Mouse (Mus musculus) limb, embryonic 15.5 days (tissue): ENCODE measurements around the gene 4933427D14Rik. TPM values are rescaled to one million over a fixed set of nuclear protein-coding genes. Genes with fewer than 3 reads are reported as not detected.

Source experiments
- ATAC-seq: fragments of 200-750 bp; cut with Nextera tagmentation; 2 replicates; pipeline ENCODE4 v1.8.0; 2017; ENCODE audit warnings: low read depth, moderate TSS enrichment; ENCODE audit not compliant: insufficient number of reproducible peaks, low FRiP score, low TSS enrichment
- H3K27ac ChIP-seq: fragments of 300-500 bp; sonication (generic); 2 replicates; pipeline ENCODE4 v1.5.1; 2015; ENCODE audit warnings: moderate library complexity, mild to moderate bottlenecking, inconsistent platforms
- H3K27me3 ChIP-seq: fragments of 300-500 bp; sonication (generic); 2 replicates; pipeline ENCODE4 v1.6.1; 2015; ENCODE audit warnings: inconsistent platforms
- H3K36me3 ChIP-seq: fragments of 300-500 bp; sonication (generic); 2 replicates; pipeline ENCODE4 v1.6.1; 2015; ENCODE audit warnings: inconsistent platforms
- H3K4me1 ChIP-seq: fragments of 300-500 bp; sonication (generic); 2 replicates; pipeline ENCODE4 v1.6.1; 2015; ENCODE audit warnings: inconsistent platforms
- H3K4me2 ChIP-seq: fragments of 300-500 bp; sonication (generic); 2 replicates; pipeline ENCODE4 v1.6.1; 2015; ENCODE audit warnings: mild to moderate bottlenecking, inconsistent platforms
- H3K4me3 ChIP-seq: fragments of 300-500 bp; sonication (generic); 2 replicates; pipeline ENCODE4 v1.5.1; 2015; ENCODE audit warnings: mild to moderate bottlenecking, inconsistent platforms
- H3K9ac ChIP-seq: fragments of 300-500 bp; sonication (generic); 2 replicates; pipeline ENCODE4 v1.6.1; 2015; ENCODE audit warnings: inconsistent platforms
- H3K9me3 ChIP-seq: fragments of 300-500 bp; sonication (generic); 2 replicates; pipeline ENCODE4 v1.6.1; 2016; ENCODE audit warnings: inconsistent platforms
- WGBS: fragments of 180-500 bp; shearing (Covaris S2); methylation state at CpG from one replicate; pipeline ENCODE4 v1.1.7; 2015; 5-methylcytosine and 5-hydroxymethylcytosine counted together
- polyA plus RNA-seq: library from polyadenylated mRNA; unstranded; fragments of >200 nt; fragmentation: Nextera tagmentation; extraction: Ambion mirVana; gene quantifications from 2 replicates; pipeline ENCODE4 v1.2.1, GENCODE M21; 2015

Gene 4933427D14Rik
- polyA plus RNA-seq, 1 experiment from 2014 or later, result 14.7 TPM

DNA sequence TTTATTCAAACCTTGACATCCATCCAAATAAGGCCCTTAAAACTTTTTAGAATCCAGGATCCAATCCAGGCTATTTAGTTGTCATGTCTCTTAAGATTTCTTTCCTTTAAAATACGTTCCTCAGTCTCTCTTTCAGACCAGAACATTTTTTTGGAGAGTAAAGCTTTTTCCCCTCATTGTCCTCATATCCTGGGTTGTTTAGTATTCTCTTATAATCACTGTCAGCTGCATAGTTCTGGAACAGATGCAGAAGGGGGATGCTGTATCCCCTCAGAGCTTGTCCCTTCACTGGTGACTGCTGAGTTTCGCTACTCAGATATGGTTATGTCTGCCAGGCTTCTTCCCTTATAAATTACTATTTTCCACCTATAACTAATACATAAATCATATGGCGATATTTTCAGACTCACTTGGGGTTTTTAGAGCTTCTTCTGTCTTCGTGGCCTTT, 51.3 kb downstream of the 4933427D14Rik start:
- 76% methylated on average over 4 of the region's 4 CpGs for WGBS
- Histone ChIP-seq H3K36me3 (peaks cover 49% of the 10 kb centered on the region), H3K9me3 (no peaks in the 10 kb centered on the region), H3K9ac (no peak overlapping the region), H3K4me2 (no peak overlapping the region), H3K4me3 (no peak overlapping the region), H3K27me3 (no peaks in the 10 kb centered on the region), H3K4me1 (no peaks in the 10 kb centered on the region), H3K27ac (peak overlapping the region; percentile 22; the same call in 1 of the 2 replicates)
- ATAC-seq, result no peak

DNA sequence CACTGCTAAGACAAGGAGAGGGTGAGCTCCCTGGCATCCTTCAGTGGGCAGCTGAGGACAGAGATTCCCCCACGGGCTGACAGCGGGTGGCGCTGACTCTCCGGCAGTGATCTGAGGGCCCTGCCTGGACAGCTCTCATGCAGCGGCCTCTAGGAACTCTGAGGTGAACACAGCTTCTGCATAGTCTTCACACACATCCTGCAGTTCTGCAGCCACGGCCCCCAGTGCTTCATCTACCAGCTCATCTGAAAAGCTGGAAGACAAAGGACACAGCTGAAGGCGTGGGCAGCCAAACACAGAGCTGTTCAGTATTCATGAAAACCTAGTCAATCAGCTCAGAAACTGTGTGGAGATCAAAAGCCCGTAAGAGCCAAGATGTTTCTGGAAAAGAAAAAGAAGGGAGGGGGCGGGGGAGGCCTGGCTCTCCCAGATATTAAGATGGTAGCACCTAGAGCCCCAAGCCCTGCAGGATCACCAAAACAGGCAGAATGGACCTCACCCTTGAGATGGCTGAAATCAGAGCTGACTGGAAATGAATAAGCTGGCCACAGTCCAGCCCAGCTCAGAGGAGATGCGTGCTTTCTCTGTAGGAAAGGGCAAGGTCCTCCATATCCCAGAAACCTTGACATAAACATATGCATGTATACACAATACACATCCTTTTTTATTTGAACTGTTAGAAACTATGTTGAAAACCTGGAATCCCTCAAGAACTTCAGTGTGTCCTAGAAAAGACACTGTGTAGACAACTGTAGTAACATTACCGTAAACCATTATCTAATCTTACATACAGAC, 51.9 kb downstream of the 4933427D14Rik start:
- no peak overlapping the region for H3K4me3 ChIP-seq
- H3K9ac ChIP-seq, result no peak overlapping the region
- H3K4me1 ChIP-seq, result no peaks in the 10 kb centered on the region
- no peaks in the 10 kb centered on the region for H3K27me3 ChIP-seq
- no peak for ATAC-seq
- H3K4me2 ChIP-seq, result no peak overlapping the region
- peaks cover 49% of the 10 kb centered on the region for H3K36me3 ChIP-seq
- H3K27ac ChIP-seq, result 0 out of 2 replicates have a peak overlapping the region, but pooled peaks have one; percentile 22
- H3K9me3 ChIP-seq, result no peaks in the 10 kb centered on the region
- WGBS, result 81% methylated on average over 11 of the region's 11 CpGs

DNA sequence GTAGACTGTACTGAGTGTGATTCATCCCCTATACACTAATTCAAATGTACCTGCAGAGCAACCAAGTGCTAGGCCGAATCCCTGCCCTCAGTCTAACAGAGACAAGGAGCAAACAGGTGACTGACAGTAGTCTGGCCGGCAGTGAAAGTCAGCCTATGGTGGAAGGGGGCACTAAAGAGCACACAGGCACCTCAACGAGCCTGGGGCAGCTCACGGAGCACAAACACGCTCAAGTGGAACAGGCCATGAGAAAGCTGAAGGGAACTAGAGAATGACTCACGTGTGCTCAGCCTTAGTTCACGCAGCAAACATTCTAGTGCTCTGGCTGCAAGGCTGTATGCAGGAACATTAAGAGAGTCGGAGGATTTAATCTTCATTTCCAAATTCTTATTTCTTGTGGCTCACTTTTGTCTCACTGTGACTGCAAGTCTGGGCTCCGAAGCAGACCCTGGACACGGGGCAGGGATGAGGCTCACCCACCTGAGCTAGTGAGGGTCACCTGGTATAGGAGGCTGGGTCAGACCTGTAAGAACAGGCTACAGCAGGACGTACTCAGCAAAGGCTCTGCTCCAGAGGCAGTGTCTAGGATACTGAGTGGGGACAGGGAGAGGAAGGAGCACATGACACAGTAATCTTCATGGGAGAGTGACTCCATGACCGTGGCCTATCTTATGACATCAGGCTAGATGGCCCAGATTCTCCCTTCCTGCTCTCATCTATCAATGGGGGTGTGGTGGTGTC, 54.0 kb downstream of the 4933427D14Rik start:
- Histone ChIP-seq H3K4me2 (no peak overlapping the region), H3K27ac (no peak overlapping the region), H3K4me3 (no peak overlapping the region), H3K36me3 (peaks cover 34% of the 10 kb centered on the region), H3K27me3 (no peaks in the 10 kb centered on the region), H3K9me3 (no peaks in the 10 kb centered on the region), H3K4me1 (no peaks in the 10 kb centered on the region), H3K9ac (no peak overlapping the region)
- 82% methylated on average over 12 of the region's 12 CpGs for WGBS
- 0 out of 2 replicates have a peak, but pooled peaks have one; percentile 27 for ATAC-seq

DNA sequence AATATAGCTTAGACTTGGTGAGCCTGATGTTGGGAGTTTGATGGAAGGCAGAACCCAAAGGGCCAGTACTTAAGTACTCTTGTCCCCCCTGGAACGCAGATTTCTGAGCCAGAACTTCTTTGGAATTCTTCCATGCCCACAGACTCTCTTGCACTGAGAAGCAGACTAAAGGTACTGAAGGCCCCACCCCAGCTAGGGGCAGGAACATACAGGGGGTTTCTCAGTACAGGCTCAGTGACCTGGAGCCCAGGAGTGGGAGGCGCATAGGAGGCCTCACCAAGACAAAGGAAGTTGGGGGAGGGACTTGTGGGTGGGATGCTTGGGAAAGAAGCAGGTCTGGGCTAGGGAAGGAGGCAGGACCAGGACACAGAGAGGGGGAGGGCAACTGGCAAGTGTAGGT, 56.1 kb downstream of the 4933427D14Rik start:
- Histone ChIP-seq H3K9me3 (no peaks in the 10 kb centered on the region), H3K27me3 (no peaks in the 10 kb centered on the region), H3K4me2 (no peak overlapping the region), H3K27ac (no peak overlapping the region), H3K36me3 (peaks cover 19% of the 10 kb centered on the region), H3K4me1 (no peaks in the 10 kb centered on the region), H3K4me3 (no peak overlapping the region), H3K9ac (no peak overlapping the region)
- ATAC-seq, result no peak
- 67% methylated on average over 2 of the region's 2 CpGs for WGBS

DNA sequence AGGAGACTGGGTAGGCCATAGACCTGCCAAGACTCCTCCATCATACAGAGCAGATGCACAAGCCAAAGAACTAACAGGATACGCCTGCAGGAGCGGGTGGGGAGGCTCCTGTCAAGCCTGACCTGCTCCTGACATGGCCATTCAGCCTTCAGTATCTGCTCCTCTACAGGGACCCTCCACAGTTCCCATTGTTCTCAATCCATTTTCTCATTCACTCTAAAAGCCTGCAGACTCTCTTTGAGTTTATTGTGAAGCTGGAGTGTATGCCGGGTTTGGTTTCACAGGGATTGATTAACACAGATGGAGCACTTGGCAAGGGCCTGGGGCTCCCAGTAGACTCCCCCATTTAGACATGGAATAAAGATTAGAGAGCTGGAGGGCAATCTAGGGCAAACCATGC, 59.3 kb downstream of the 4933427D14Rik start:
- Histone ChIP-seq H3K27ac (no peak overlapping the region), H3K4me1 (peaks cover 4% of the 10 kb centered on the region), H3K27me3 (no peaks in the 10 kb centered on the region), H3K9me3 (no peaks in the 10 kb centered on the region), H3K36me3 (no peaks in the 10 kb centered on the region), H3K4me2 (no peak overlapping the region), H3K4me3 (no peak overlapping the region), H3K9ac (no peak overlapping the region)
- ATAC-seq, result no peak
- WGBS, result 62% methylated on average over 3 of the region's 3 CpGs

DNA sequence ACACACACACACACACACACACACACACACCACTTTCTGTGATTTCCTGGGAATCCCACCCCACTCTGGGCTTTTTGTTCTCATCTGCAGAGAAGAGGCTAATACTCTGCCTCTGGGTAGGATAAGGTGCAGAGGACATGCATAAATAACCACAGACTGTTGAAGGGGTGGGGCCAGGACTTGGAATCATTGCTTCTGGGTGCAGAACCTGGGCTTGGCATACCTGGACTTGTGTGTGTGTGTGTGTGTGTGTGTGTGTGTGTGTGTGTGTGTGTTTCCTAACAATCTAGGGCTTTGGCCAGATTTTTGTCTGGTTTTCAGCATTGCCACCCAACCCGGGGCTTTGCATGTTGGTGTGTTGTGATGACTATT, 61.4 kb downstream of the 4933427D14Rik start:
- Histone ChIP-seq H3K9ac (no peak overlapping the region), H3K4me3 (no peak overlapping the region), H3K36me3 (no peaks in the 10 kb centered on the region), H3K4me1 (peaks cover 9% of the 10 kb centered on the region), H3K9me3 (no peaks in the 10 kb centered on the region), H3K4me2 (no peak overlapping the region), H3K27me3 (0 out of 2 replicates have a peak, but pooled peaks cover 4% of the 10 kb centered on the region), H3K27ac (no peak overlapping the region)
- no peak for ATAC-seq
- 75% methylated on average over 1 of the region's 1 CpGs for WGBS

DNA sequence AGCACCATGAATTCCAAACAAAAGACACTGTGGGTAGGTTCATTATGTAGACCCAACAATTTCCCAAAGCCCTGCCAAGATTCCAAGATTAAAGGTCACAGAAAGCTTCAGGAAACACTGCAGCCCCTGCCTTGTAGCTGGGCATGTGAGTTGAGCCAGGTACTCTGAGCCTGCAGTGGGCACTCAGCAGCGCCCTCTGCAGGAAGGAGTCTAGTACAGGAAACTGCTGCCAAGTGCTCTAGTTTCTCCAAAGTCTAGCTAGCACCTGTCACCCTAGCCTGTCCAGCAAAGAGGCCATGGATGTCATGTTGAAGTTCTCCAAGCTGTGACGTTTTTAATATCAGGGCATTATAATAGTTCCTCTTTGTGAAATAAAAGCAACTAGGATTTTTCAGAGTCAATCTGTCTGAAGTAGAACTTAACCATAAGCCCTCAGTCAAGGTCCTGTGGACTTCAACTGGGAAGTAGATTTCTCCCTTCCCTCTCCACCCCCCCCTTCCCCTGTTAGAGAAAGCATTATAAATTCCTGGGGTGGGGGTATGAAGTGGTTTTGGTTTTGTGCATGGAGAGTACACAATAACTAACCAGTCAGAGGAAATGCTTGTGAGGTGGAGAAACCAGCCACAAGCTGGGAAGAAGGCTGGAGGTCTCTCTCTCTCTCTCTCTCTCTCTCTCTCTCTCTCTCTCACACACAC, 61.9 kb downstream of the 4933427D14Rik start:
- ATAC-seq, result no peak
- WGBS, result 21% methylated on average over 2 of the region's 2 CpGs
- H3K27me3 ChIP-seq, result 0 out of 2 replicates have a peak, but pooled peaks cover 4% of the 10 kb centered on the region
- H3K9ac ChIP-seq, result no peak overlapping the region
- H3K4me2 ChIP-seq, result no peak overlapping the region
- H3K27ac ChIP-seq, result no peak overlapping the region
- H3K36me3 ChIP-seq, result no peaks in the 10 kb centered on the region
- peaks cover 9% of the 10 kb centered on the region for H3K4me1 ChIP-seq
- no peak overlapping the region for H3K4me3 ChIP-seq
- no peaks in the 10 kb centered on the region for H3K9me3 ChIP-seq

DNA sequence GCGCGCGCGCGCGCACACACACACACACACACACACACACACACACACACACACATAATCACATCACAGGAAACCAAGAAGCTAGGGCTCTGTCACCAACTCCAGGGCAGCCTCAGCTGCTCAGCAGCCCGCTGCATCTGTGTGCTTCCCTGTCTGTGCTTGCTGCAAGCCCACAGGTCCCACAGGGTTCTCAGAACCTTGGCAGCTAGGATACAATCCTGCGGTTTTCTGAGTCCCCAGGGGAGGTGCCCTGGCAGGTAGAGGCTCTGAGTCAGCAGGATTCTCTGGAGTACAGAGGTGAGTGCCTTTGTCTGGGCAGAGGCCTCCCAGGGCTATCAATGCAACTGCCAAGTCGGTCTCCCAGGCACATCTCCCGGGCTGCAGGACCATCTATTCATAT, 64.4 kb downstream of the 4933427D14Rik start:
- Histone ChIP-seq H3K4me1 (peaks cover 9% of the 10 kb centered on the region), H3K4me3 (no peak overlapping the region), H3K27ac (peak overlapping the region; percentile 38; the same call in 1 of the 2 replicates), H3K36me3 (no peaks in the 10 kb centered on the region), H3K9me3 (no peaks in the 10 kb centered on the region), H3K27me3 (peaks cover 9% of the 10 kb centered on the region; the same call in 1 of the 2 replicates), H3K4me2 (no peak overlapping the region), H3K9ac (no peak overlapping the region)
- ATAC-seq, result no peak
- 47% methylated on average over 10 of the region's 10 CpGs for WGBS

DNA sequence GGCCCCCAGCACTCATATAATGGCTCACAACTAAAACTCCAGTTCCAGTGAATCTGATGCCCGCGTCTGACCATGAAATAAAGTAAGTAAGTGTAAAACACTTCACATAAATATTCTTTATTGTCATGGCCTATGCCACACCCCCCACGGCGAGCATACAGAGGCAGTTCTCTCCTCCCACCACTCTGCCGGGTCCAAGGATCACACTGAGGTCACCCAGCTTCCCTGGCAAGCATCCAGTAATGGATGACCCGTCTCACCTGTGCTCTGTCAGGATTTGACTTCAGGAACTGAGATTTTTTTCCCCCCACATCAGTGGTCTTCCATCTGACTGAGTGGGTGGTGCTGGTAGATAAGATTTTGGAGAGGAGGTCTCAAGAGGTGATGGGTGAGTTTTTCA, 67.1 kb downstream of the 4933427D14Rik start:
- H3K4me2 ChIP-seq, result no peak overlapping the region
- H3K27me3 ChIP-seq, result peaks cover 36% of the 10 kb centered on the region
- H3K9me3 ChIP-seq, result no peaks in the 10 kb centered on the region
- H3K9ac ChIP-seq, result no peak overlapping the region
- H3K4me1 ChIP-seq, result peaks cover 18% of the 10 kb centered on the region
- WGBS, result 39% methylated on average over 6 of the region's 6 CpGs
- H3K27ac ChIP-seq, result no peak overlapping the region
- no peak overlapping the region for H3K4me3 ChIP-seq
- ATAC-seq, result no peak
- H3K36me3 ChIP-seq, result no peaks in the 10 kb centered on the region

DNA sequence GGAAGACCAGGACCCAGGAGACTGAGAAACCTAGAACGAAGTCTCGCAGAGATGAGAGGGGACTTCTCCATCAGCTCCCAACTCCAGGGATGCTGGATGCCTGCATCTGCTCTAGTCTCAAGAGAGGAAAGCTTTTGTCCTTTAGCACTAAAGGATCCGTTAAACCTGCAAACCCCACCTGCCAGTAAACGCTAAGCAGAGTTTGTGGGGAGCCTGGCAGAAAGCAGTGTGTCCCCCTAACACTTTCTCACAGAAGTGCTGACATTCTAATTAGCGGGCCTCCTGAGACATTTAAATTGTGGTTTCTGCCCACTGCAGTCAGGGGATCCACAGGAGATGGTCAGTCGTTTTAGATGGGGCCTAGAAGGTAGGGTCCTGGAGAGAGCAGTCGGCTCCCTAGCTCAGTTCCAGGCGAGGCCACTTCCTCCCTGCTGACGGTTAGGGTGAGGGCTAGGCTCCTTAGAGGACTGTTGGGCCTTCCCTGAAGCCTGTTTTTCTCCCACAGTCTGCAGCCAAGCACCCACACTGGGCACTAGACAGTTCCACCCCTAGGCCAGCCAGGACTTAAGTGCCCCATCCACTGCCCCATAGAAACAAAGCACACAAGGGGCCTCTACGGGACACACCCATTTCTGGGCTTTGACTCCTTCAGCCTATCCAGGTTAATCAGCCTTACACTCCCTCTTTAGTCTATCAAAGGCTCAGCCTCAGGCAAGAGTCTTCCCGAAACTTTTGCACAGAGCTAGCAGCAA, 70.9 kb downstream of the 4933427D14Rik start:
- Histone ChIP-seq H3K9me3 (no peaks in the 10 kb centered on the region), H3K9ac (no peak overlapping the region), H3K27ac (no peak overlapping the region), H3K4me3 (peak overlapping the region; percentile 56), H3K36me3 (no peaks in the 10 kb centered on the region), H3K4me2 (peak overlapping the region; percentile 97), H3K27me3 (peaks cover 63% of the 10 kb centered on the region), H3K4me1 (peaks cover 29% of the 10 kb centered on the region)
- ATAC-seq, result no peak
- WGBS, result 37% methylated on average over 11 of the region's 11 CpGs

DNA sequence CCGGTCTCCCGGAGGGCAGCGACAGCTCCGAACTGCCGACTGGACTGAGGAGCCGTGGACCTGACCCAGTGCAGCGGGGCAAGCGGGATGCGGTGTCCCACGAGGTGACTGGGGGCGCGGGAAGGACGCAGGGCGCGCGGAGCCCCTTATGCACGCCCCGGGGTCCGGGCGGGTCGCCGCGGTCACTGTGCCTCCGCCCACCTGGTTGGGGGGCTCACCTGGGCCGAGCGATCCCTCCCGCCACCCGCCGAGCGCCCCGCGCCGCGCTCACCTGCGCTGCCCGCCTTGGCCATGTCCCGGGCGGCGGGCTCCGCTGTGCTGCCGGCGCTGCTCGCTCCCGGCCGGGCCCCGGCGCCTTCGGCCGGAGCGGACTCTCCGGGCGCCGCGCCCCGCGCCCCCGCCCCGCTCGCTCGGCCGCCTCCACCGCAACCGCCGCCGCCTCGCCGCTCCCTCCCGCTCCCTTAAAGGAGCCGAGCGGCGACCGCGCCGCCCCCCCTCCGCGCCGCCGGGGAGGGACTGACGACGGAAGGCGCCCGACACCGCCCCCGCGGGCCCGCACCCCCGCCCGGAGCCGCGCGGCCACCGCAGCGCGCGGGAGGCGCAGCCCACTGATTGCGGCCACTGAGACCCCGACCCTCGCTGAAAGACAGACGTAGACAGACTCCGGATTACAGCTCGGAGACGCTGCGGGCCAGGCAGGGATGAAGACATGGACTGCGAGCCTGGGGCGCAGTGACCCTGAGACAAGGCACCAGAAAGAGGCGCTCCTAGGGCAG, 71.7 kb downstream of the 4933427D14Rik start, which contains the start of gene Pitpnm3:
Pitpnm3 (minus strand) TSS at position 396 of the 776 bp plus-strand sequence.
- 1% methylated on average over 70 of the region's 107 CpGs for WGBS
- peaks cover 60% of the 10 kb centered on the region for H3K27me3 ChIP-seq
- no peaks in the 10 kb centered on the region for H3K9me3 ChIP-seq
- peak within 1 kb of the TSS; percentile 97 for H3K4me2 ChIP-seq
- peak within 1 kb of the TSS; percentile 51 for H3K9ac ChIP-seq
- no peaks in the 10 kb centered on the region for H3K36me3 ChIP-seq
- peak within 1 kb of the TSS; percentile 56 for H3K4me3 ChIP-seq
- peaks cover 30% of the 10 kb centered on the region for H3K4me1 ChIP-seq
- H3K27ac ChIP-seq, result no peak within 1 kb of the TSS
- no peak for ATAC-seq
